32 mouse cellular contexts compared by ENCODE assay signal in the genomic region with DNA sequence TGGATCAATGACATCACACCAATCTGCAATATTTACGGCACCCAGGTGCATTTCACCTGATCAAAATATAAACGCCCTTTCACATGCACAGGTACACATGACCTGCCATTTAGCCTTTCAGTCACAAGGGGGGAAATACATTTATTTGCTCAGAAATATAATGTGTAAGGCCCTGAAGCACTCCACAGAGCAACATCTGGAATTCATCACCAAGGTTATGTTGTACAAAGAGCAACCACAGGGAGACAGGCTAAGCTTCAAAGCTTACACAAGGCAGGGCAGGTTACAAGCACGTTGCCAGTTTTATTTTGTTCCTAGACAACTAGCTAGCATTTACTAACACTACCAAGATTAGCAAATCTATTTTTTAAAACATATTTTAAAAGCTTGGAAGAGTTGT.
A peak's percentile ranks its signal among the peaks of the same experiment; 100 is the strongest.
DNase-seq lines count a peak whose midpoint lies in the region; ATAC-seq lines count a peak whose summit lies in the region.
"Had no signal": no experiment of that assay in that cellular context is flagged by ENCODE, and none has a peak within 500 bp of the region (broad histone marks: within the 10 kb centered on the region; RNA-seq: fewer than 3 reads in every experiment).

No protein-coding gene starts in this region.

- H3K4me3 ChIP-seq in limb, embryonic 13.5 days = no peak overlapping the region
- no peak overlapping the region for H3K4me3 ChIP-seq in forebrain, embryonic 10.5 days
- H3K4me3 ChIP-seq: embryonic facial prominence, embryonic 13.5 days; erythroblast, embryonic 14.5 days; forebrain, embryonic 12.5 days; heart, embryonic 13.5 days; hindbrain, embryonic 12.5 days; left cerebral cortex, adult 2 months; midbrain, embryonic 12.5 days; myocyte; neural tube, embryonic 13.5 days had no signal

- H3K27me3 ChIP-seq in limb, embryonic 13.5 days = no peaks in the 10 kb centered on the region
- H3K27me3 ChIP-seq in forebrain, embryonic 10.5 days (ENCODE audit: poor library complexity, severe bottlenecking) = no peaks in the 10 kb centered on the region
- H3K27me3 ChIP-seq: embryonic facial prominence, embryonic 13.5 days; forebrain, embryonic 12.5 days; heart, embryonic 13.5 days; hindbrain, embryonic 12.5 days; midbrain, embryonic 12.5 days; neural tube, embryonic 13.5 days had no signal

- H3K9me3 ChIP-seq in limb, embryonic 13.5 days = no peaks in the 10 kb centered on the region
- no peaks in the 10 kb centered on the region for H3K9me3 ChIP-seq in forebrain, embryonic 10.5 days
- H3K9me3 ChIP-seq: embryonic facial prominence, embryonic 13.5 days; forebrain, embryonic 12.5 days; heart, embryonic 13.5 days; hindbrain, embryonic 12.5 days; midbrain, embryonic 12.5 days; neural tube, embryonic 13.5 days had no signal

- peak; percentile 87 for ATAC-seq in limb, embryonic 13.5 days (ENCODE audit: low FRiP score, low read depth)
- ATAC-seq in granulocyte monocyte progenitor cell, adult 5-6 weeks (replicated peaks; ENCODE audit: poor library complexity, severe bottlenecking) = no peak
- ATAC-seq: activated CD4-positive, CD25-positive, alpha-beta regulatory T cell, adult 4 months; forebrain, postnatal 0 days; hindbrain, postnatal 0 days had no signal

- no peak overlapping the region for H3K4me2 ChIP-seq in limb, embryonic 13.5 days (replicated peaks)
- H3K4me2 ChIP-seq: embryonic facial prominence, embryonic 13.5 days; forebrain, embryonic 12.5 days; heart, embryonic 13.5 days; hindbrain, embryonic 12.5 days; liver, embryonic 11.5 days; midbrain, embryonic 12.5 days; neural tube, embryonic 13.5 days had no signal

- peaks cover 12% of the 10 kb centered on the region for H3K4me1 ChIP-seq in limb, embryonic 13.5 days
- H3K4me1 ChIP-seq in forebrain, embryonic 10.5 days = no peaks in the 10 kb centered on the region
- H3K4me1 ChIP-seq: forebrain, embryonic 12.5 days; hindbrain, embryonic 12.5 days; midbrain, embryonic 12.5 days; neural tube, embryonic 13.5 days had no signal

- no peak overlapping the region for H3K9ac ChIP-seq in limb, embryonic 13.5 days
- H3K9ac ChIP-seq: embryonic facial prominence, embryonic 13.5 days; forebrain, embryonic 12.5 days; forebrain, postnatal 0 days; heart, embryonic 13.5 days; hindbrain, embryonic 12.5 days; midbrain, embryonic 12.5 days; neural tube, embryonic 13.5 days had no signal

- WGBS in limb, embryonic 13.5 days = 20% methylated on average over 3 of the region's 3 CpGs
- 80% methylated on average over 3 of the region's 3 CpGs for WGBS in forebrain, embryonic 10.5 days

- no peaks in the 10 kb centered on the region for H3K36me3 ChIP-seq in limb, embryonic 13.5 days
- H3K36me3 ChIP-seq in forebrain, embryonic 10.5 days (replicated peaks) = no peaks in the 10 kb centered on the region
- H3K36me3 ChIP-seq: embryonic facial prominence, embryonic 13.5 days; forebrain, embryonic 12.5 days; heart, embryonic 13.5 days; hindbrain, embryonic 12.5 days; midbrain, embryonic 12.5 days; neural tube, embryonic 13.5 days had no signal

- no peak overlapping the region for H3K27ac ChIP-seq in limb, embryonic 13.5 days
- H3K27ac ChIP-seq in forebrain, embryonic 10.5 days = no peak overlapping the region
- H3K27ac ChIP-seq: embryonic facial prominence, embryonic 13.5 days; forebrain, embryonic 12.5 days; heart, embryonic 13.5 days; hindbrain, embryonic 12.5 days; hindbrain, postnatal 0 days; left cerebral cortex, adult 2 months; midbrain, embryonic 12.5 days; neural tube, embryonic 13.5 days had no signal

- DNase-seq in embryo, embryonic 10.5 days (ENCODE audit: low spot score) = peak; percentile 61
- DNase-seq in embryo, embryonic 11.5 days (ENCODE audit: low read depth, low spot score) = peak; percentile 38
- peak; percentile 77 for DNase-seq in forelimb bud, embryonic 11.5 days (ENCODE audit: low read depth, low spot score)
- no peak for DNase-seq in forebrain, embryonic 10.5 days (ENCODE audit: extremely low spot score, low spot score)
- DNase-seq in natural killer cell, adult 2 months (ENCODE audit: low spot score in 2 of 2) = no peak
- DNase-seq: adrenal gland, adult 2 months; adrenal gland, postnatal 36 days; B cell, adult 2 months; cerebellum, adult 18-20 months; cerebellum, postnatal 14 days; forebrain, postnatal 0 days; gastrocnemius, postnatal 36 days; heart, postnatal 10 days; kidney, adult 11 months; kidney, postnatal 14 days; layer of hippocampus, adult 9-11 months; lung, postnatal 36 days; thymus, postnatal 4 days had no signal

Comparison
In these comparisons a context has a peak if more than half of its experiments do, and no peak if none do; other contexts are left out.
1. DNase-seq: peak in embryo, embryonic 10.5 days (single experiment), embryo, embryonic 11.5 days (single experiment) and forelimb bud, embryonic 11.5 days (single experiment); none in forebrain, embryonic 10.5 days (single experiment) and natural killer cell, adult 2 months (0 of 2).